Mouse (Mus musculus) thymus, postnatal 0 days (tissue): Measurements from ENCODE around the gene Clec4b1. TPM values are rescaled to one million over a fixed set of nuclear protein-coding genes. Genes with fewer than 3 reads are reported as not detected.
"Not testable (repeated sequence)": the region's sequence is repeated elsewhere in the genome, so short reads cannot be mapped to it uniquely, and the experiment has no call there.

Source experiments
- DNase-seq: peaks from one replicate; pipeline ENCODE4 v3.0.0-alpha.2; 2015; ENCODE audit warnings: low spot score
- polyA plus RNA-seq: library from polyadenylated mRNA; unstranded; fragments of >200 nt; fragmentation: Nextera tagmentation; extraction: Ambion mirVana; gene quantifications from 2 replicates; pipeline ENCODE4 v1.2.1, GENCODE M21; 2015

Gene Clec4b1
- polyA plus RNA-seq, result 0.38 and 0.72 TPM in 2 replicates

DNA sequence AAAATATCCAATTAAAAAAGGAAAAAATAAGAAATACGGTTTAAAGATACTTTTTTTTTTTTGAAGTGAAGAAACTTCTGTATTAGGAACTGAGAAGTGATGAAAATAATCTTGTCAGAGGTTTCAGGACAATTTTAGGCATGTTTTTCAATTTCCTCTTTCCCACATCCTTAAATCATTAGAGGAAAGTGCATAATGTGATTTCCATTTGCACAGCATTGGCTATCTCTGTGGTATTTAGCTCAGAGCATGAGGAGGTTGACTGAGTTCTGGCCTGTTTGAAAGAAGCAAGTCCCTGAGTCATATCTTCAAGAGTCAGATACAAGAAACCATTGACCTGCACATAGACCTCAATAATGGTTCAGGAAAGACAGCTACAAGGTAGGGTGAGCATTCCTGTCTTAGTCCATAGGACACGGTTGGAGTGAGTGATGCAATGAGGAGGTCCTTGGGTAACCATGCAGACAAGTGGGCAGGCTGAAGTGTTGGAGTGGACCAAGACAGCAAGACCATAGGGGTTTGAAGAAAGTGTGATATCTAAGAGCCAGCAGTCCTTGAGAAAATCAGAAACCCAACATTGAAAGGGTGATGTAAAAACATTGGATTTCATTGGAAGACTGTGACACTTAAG lies at the start of gene Clec4b1:
Clec4b1 (plus strand) TSS at position 221 of the 631 bp plus-strand sequence.
- no peak for DNase-seq

- not testable (repeated sequence) for DNase-seq
These were observed 45.1 kb upstream of the Clec4b1 start for GRCm38 (mm10) chr6:123004696-123005095.

- DNase-seq, result no peak
These were observed 44.2 kb upstream of the Clec4b1 start for GRCm38 (mm10) chr6:123005591-123005990.

DNA sequence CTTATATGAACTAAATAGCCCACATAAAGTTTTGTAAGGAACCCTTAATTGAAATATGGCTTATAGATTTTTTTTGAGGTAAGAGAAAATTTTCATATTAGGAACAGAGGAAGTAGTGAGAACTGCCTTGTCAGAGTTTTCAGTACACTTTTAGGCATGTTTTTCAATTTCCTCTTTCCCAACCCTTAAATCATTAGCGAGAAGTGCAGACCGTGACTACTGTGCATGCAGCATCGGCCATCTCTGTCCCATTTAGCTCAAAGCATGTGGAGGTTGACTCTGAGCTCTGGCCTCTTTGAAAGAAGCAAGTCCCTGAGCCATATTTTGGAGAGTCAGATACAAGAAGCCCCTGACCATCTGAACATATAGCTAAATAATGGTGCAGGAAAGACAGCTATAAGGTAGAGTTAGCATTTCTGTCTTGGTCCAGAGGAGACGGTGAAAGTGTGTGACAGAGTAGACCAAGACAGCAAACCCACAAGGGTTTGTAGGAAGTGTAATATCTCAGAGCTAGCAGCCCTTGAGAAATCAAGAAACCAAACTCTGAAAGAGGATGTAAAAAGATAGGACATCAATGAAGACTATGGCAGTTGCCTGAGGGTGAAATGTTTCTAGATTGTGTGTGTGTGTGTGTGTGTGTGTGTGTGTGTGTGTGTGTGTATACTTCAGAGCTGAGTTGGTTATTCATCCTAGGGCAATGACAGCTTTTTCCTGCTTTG lies 45.5 kb downstream of the Clec4b1 start:
- DNase-seq, result no peak

DNA sequence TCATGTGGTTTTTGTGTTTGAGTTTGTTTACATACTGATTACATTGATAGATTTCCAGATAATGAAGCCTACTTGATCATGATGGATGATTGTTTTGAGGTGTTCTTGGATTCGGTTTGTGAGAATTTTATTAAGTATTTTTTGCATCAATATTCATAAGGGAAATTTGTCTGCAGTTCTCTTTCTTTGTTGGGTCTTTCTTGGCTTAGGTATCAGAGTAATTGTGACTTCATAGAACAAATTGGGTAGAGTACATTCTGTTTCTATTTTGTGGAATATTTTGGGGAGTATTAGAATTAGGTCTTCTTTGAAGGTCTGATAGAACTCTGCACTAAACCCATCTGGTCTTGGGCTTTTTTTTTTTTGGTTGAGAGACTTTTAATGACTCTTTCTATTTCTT lies 56.4 kb downstream of the Clec4b1 start, which contains the start of gene Clec4a2:
Clec4a2 (plus strand) TSS at position 301 of the 400 bp plus-strand sequence.
- DNase-seq, result not testable (repeated sequence)

Other genes with a start within 250 kb of the Clec4b1 start
- 12.8 and 13.0 TPM in 2 replicates for gene Slc2a3, start 248.3 kb upstream of the Clec4b1 start, polyA plus RNA-seq
- 3.0 and 3.2 TPM in 2 replicates for gene Foxj2, start 230.0 kb upstream of the Clec4b1 start, polyA plus RNA-seq
- gene C3ar1, start 193.8 kb upstream of the Clec4b1 start, polyA plus RNA-seq, result 1.9 and 2.2 TPM in 2 replicates
- gene Necap1, start 175.5 kb upstream of the Clec4b1 start, polyA plus RNA-seq, result 26.9 and 29.2 TPM in 2 replicates
- gene Clec4a1, start 128.1 kb upstream of the Clec4b1 start, polyA plus RNA-seq, result 5.5 and 6.0 TPM in 2 replicates
- 8.6 and 12.6 TPM in 2 replicates for gene Clec4a3, start 97.4 kb upstream of the Clec4b1 start, polyA plus RNA-seq
- gene Clec4a4, start 59.6 kb upstream of the Clec4b1 start, polyA plus RNA-seq, result 0.18 and 0.35 TPM in 2 replicates
- gene Clec4a2, start 56.5 kb downstream of the Clec4b1 start, polyA plus RNA-seq, result 8.8 and 9.5 TPM in 2 replicates
- 0.12 and 0.18 TPM in 2 replicates for gene Clec4b2, start 122.9 kb downstream of the Clec4b1 start, polyA plus RNA-seq
- 39.2 and 42.2 TPM in 2 replicates for gene Clec4n, start 179.9 kb downstream of the Clec4b1 start, polyA plus RNA-seq
- gene Clec4d, start 212.1 kb downstream of the Clec4b1 start, polyA plus RNA-seq, result 0.66 and 1.6 TPM in 2 replicates
- 0.43 and 0.49 TPM in 2 replicates for gene Clec4e, start 239.9 kb downstream of the Clec4b1 start, polyA plus RNA-seq